Mouse (Mus musculus) liver, embryonic 11.5 days (tissue): ENCODE results near the gene Prom2. TPM values are rescaled to one million over a fixed set of nuclear protein-coding genes. Genes with fewer than 3 reads are reported as not detected.
A peak's percentile ranks its signal among the peaks of the same experiment; 100 is the strongest.

Experiments
- ATAC-seq: fragments of 200-750 bp; cut with Nextera tagmentation; replicated peaks from 2 replicates; pipeline ENCODE4 v1.8.0; 2017; ENCODE audit warnings: moderate number of reproducible peaks, mild to moderate bottlenecking, moderate TSS enrichment, moderate library complexity; ENCODE audit not compliant: low FRiP score
- DNase-seq: peaks from one replicate; pipeline ENCODE4 v3.0.0-alpha.2; 2017; ENCODE audit warnings: low spot score
- H3K27ac ChIP-seq: fragments of 300-500 bp; sonication (generic); 2 replicates; pipeline ENCODE4 v1.5.1; 2014; ENCODE audit warnings: mild to moderate bottlenecking, low read depth, low read length, control low read depth
- H3K27me3 ChIP-seq: fragments of 300-500 bp; sonication (generic); replicated peaks from 2 replicates; pipeline ENCODE4 v1.6.1; 2014; ENCODE audit warnings: low read length, mixed read lengths; ENCODE audit not compliant: control insufficient read depth, insufficient read depth
- H3K36me3 ChIP-seq: fragments of 300-500 bp; sonication (generic); 2 replicates; pipeline ENCODE4 v1.6.1; 2014; ENCODE audit warnings: mild to moderate bottlenecking, low read length, moderate library complexity, mixed read lengths; ENCODE audit not compliant: control insufficient read depth, insufficient read depth
- H3K4me1 ChIP-seq: fragments of 300-500 bp; sonication (generic); replicated peaks from 2 replicates; pipeline ENCODE4 v1.6.1; 2014; ENCODE audit warnings: low read length, mixed read lengths; ENCODE audit not compliant: control insufficient read depth, insufficient read depth
- H3K4me2 ChIP-seq: fragments of 300-500 bp; sonication (generic); 2 replicates; pipeline ENCODE4 v1.6.1; 2014; ENCODE audit warnings: mild to moderate bottlenecking, control low read depth, moderate library complexity
- H3K4me3 ChIP-seq: fragments of 300-500 bp; sonication (generic); 2 replicates; pipeline ENCODE4 v1.5.1; 2014; ENCODE audit warnings: low read depth, low read length, control low read depth
- H3K9ac ChIP-seq: fragments of 300-500 bp; sonication (generic); 2 replicates; pipeline ENCODE4 v1.6.1; 2014; ENCODE audit warnings: low read depth, low read length, control low read depth
- H3K9me3 ChIP-seq: fragments of 300-500 bp; sonication (generic); 2 replicates; pipeline ENCODE4 v1.6.1; 2016; ENCODE audit warnings: low read length, inconsistent platforms, mixed read lengths; ENCODE audit not compliant: control insufficient read depth
- whole genome bisulfite sequencing: fragments of 180-500 bp; shearing (Covaris S2); extraction: QIAGEN DNeasy Blood & Tissue Kit; methylation state at CpG from one replicate; pipeline ENCODE4 v1.1.7; 2014; 5-methylcytosine and 5-hydroxymethylcytosine counted together
- polyA plus RNA-seq: library from polyadenylated mRNA; unstranded; fragments of >200 nt; fragmentation: Nextera tagmentation; extraction: Ambion mirVana; gene quantifications from 2 replicates; pipeline ENCODE4 v1.2.1, GENCODE M21; 2014

Prom2 gene
- polyA plus RNA-seq, 1 experiment from 2014 or later, result 0.25 TPM

DNA sequence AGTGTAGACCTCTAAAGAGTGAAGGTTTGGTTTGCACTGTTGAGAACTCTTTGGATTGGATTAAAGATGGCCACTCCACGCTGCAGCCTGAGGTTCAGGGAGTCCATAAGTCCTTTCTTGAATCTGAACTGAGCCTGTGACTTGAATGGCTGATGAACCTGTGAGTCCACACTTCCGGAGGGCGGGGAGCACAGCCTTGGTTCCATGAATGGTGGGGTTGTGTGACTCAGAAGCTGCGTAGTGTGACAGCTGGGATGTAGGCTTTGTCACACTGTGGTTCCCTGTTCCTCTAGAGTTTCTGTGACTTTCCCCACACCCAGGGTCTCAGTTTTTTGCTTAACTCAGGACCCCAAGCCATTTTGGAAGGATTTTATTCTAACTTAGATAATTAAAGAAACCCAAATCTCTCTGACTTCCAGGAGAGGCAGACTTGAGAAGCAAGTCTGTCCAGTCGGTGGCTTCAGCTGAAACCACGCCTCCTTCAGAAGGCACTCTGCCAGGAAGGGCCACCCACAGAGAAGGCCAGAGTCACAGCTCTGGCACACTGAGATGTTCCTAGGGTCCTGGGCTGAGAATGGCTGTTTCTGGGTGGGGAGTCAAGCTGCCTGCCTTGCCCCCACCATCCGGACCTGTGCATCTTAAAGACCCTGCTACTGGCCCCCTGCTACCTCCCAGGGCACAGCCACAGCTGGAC, 33.2 kb downstream of the Prom2 start:
- no peak for ATAC-seq
- Histone ChIP-seq H3K4me2 (no peak overlapping the region), H3K4me3 (no peak overlapping the region), H3K9ac (no peak overlapping the region), H3K36me3 (no peaks in the 10 kb centered on the region), H3K9me3 (no peaks in the 10 kb centered on the region), H3K4me1 (no peaks in the 10 kb centered on the region), H3K27ac (no peak overlapping the region), H3K27me3 (no peaks in the 10 kb centered on the region)
- 69% methylated on average over 7 of the region's 7 CpGs for WGBS
- no peak for DNase-seq

- ATAC-seq, result no peak; the same call in 1 of the 2 replicates
These were observed 34.0 kb downstream of the Prom2 start for GRCm38 (mm10) chr2:127507077-127507774.

GRCm38 (mm10) chr2:127506131-127506632, 35.1 kb downstream of the Prom2 start:
- H3K4me3 ChIP-seq, result no peak overlapping the region
- no peaks in the 10 kb centered on the region for H3K4me1 ChIP-seq
- no peak overlapping the region for H3K27ac ChIP-seq
- no peak overlapping the region for H3K4me2 ChIP-seq
- H3K9ac ChIP-seq, result no peak overlapping the region
- WGBS, result 73% methylated on average over 6 of the region's 6 CpGs
- no peaks in the 10 kb centered on the region for H3K36me3 ChIP-seq
- no peak for DNase-seq
- H3K9me3 ChIP-seq, result no peaks in the 10 kb centered on the region
- ATAC-seq, result no peak
- H3K27me3 ChIP-seq, result peaks cover 4% of the 10 kb centered on the region; the same call in 1 of the 2 replicates

More at GRCm38 (mm10) chr2:127507077-127507774, 34.0 kb downstream of the Prom2 start:
- Histone ChIP-seq H3K36me3 (no peaks in the 10 kb centered on the region), H3K4me2 (no peak overlapping the region), H3K4me3 (no peak overlapping the region), H3K27ac (no peak overlapping the region), H3K27me3 (no peaks in the 10 kb centered on the region), H3K9me3 (no peaks in the 10 kb centered on the region), H3K4me1 (no peaks in the 10 kb centered on the region), H3K9ac (no peak overlapping the region)
- WGBS, result 25% methylated on average over 7 of the region's 7 CpGs
- peak; percentile 75 for DNase-seq

DNA sequence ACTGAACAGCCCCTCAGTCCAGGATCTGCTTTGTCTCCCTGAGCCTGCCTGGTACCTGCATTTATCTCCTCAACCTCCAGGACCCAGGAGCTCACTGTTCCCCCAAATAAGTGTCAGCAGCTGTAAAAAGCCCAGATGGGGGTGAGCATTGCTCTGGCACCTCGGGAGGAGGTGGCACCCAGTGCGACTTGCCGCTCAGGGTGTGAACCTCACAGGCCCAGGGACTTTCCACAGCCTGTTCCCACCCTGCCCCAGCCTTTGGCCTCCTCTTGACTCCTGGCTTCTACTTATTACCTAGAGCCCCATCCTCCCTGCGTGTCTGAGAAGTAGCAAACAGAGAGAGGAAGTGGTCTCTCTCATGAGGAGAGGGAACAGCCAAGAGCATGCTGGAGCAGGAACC, 36.1 kb downstream of the Prom2 start:
- no peaks in the 10 kb centered on the region for H3K36me3 ChIP-seq
- H3K9me3 ChIP-seq, result no peaks in the 10 kb centered on the region
- H3K9ac ChIP-seq, result no peak overlapping the region
- no peak overlapping the region for H3K4me2 ChIP-seq
- DNase-seq (no peak), ATAC-seq (no peak)
- H3K27ac ChIP-seq, result no peak overlapping the region
- peaks cover 4% of the 10 kb centered on the region; the same call in 1 of the 2 replicates for H3K27me3 ChIP-seq
- no peak overlapping the region for H3K4me3 ChIP-seq
- H3K4me1 ChIP-seq, result no peaks in the 10 kb centered on the region
- WGBS, result 40% methylated on average over 4 of the region's 4 CpGs

GRCm38 (mm10) chr2:127503751-127504549, 37.3 kb downstream of the Prom2 start:
- no peak overlapping the region for H3K27ac ChIP-seq
- no peak overlapping the region for H3K9ac ChIP-seq
- WGBS, result 57% methylated on average over 8 of the region's 8 CpGs
- H3K4me2 ChIP-seq, result no peak overlapping the region
- ATAC-seq (no peak), DNase-seq (no peak)
- H3K9me3 ChIP-seq, result no peaks in the 10 kb centered on the region
- H3K36me3 ChIP-seq, result no peaks in the 10 kb centered on the region
- H3K4me1 ChIP-seq, result no peaks in the 10 kb centered on the region
- H3K27me3 ChIP-seq, result peaks cover 4% of the 10 kb centered on the region; the same call in 1 of the 2 replicates
- no peak overlapping the region for H3K4me3 ChIP-seq

DNA sequence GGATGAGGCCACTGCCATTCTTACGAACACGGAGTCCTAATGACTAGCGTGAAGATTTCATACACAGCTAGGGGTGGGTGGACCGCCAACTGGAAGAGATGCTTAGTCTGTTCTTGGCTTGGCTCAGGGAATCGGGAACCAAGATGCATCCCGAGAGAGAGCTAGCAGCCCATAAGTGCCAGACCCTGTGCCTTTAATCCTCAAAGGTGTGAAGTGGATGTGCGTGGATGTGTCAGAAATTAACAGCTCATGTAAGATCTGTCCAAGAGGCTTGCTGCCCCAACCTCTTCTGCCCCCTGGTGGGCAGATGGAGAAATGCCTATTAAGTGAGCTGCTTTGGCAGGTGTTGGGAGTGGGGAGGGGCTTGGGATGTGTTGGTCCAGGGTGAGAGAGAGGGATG, 40.2 kb downstream of the Prom2 start:
- H3K36me3 ChIP-seq, result no peaks in the 10 kb centered on the region
- H3K27ac ChIP-seq, result no peak overlapping the region
- DNase-seq (peak; percentile 53), ATAC-seq (no peak)
- 45% methylated on average over 7 of the region's 7 CpGs for WGBS
- H3K4me3 ChIP-seq, result no peak overlapping the region
- H3K9me3 ChIP-seq, result no peaks in the 10 kb centered on the region
- H3K9ac ChIP-seq, result no peak overlapping the region
- peaks cover 4% of the 10 kb centered on the region; the same call in 1 of the 2 replicates for H3K27me3 ChIP-seq
- no peak overlapping the region for H3K4me2 ChIP-seq
- H3K4me1 ChIP-seq, result no peaks in the 10 kb centered on the region

GRCm38 (mm10) chr2:127498750-127499149, 42.5 kb downstream of the Prom2 start:
- Histone ChIP-seq H3K4me3 (no peak overlapping the region), H3K36me3 (no peaks in the 10 kb centered on the region), H3K9ac (no peak overlapping the region), H3K4me2 (no peak overlapping the region), H3K9me3 (no peaks in the 10 kb centered on the region), H3K27me3 (peaks cover 4% of the 10 kb centered on the region; the same call in 1 of the 2 replicates), H3K4me1 (no peaks in the 10 kb centered on the region), H3K27ac (no peak overlapping the region)
- no peak for DNase-seq
- 70% methylated on average over 8 of the region's 8 CpGs for WGBS
- ATAC-seq, result no peak

DNA sequence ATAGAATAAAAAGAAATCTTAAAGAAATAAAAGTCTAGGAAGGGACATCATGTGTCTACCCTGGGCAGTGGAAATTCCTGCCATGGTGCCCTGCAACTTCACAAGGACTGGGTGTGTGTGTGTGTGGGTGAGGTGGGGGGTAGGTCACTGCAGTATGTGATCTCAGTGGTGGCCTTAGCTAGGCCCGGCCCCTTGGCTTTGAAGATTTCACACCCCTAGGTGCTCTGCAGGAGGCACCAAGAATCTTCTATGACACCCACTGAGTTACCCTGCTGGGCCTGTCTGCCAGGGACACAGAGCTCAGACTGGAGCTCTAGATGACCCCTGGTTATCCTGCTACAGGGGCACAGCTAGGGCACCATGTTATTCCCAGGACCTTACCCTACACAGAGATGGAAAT, 44.9 kb downstream of the Prom2 start:
- H3K4me3 ChIP-seq, result no peak overlapping the region
- WGBS, result 71% methylated on average over 1 of the region's 1 CpGs
- H3K27me3 ChIP-seq, result no peaks in the 10 kb centered on the region
- H3K27ac ChIP-seq, result no peak overlapping the region
- no peaks in the 10 kb centered on the region for H3K4me1 ChIP-seq
- H3K9me3 ChIP-seq, result no peaks in the 10 kb centered on the region
- no peak for DNase-seq
- no peak for ATAC-seq
- no peak overlapping the region for H3K4me2 ChIP-seq
- no peaks in the 10 kb centered on the region for H3K36me3 ChIP-seq
- no peak overlapping the region for H3K9ac ChIP-seq
